Mouse (Mus musculus): ENCODE measurements around the gene Zbtb38.

DNA sequence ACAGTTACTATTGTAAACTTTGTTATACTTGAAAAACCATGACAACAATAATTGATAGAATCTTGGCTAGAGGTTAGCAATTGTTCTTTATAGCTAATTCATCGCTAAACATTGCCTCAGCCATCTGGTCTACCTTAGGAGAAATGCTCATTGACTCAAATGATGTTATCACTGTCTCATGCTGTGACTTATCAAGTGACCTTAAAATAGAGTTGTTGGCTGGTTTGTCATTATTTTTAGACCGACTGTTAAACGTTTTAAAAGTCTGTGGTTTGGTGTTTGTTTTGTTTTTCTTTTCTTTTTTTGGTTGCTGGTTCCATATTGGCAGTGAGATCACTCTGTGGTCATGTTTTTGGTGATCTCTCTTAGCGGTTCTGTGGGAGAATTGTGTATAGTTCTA is 99.1 kb downstream of the Zbtb38 start:
- TF ChIP-seq POLR2A (IDR thresholded peaks at IDR 0.05; ENCODE audit: borderline replicate concordance, low read depth, low read length) (no peak), CTCF (IDR thresholded peaks at IDR 0.05; ENCODE audit: low read depth, low read length) (no peak)
